ENCODE assay signal across 8 mouse cellular contexts in the genomic region with DNA sequence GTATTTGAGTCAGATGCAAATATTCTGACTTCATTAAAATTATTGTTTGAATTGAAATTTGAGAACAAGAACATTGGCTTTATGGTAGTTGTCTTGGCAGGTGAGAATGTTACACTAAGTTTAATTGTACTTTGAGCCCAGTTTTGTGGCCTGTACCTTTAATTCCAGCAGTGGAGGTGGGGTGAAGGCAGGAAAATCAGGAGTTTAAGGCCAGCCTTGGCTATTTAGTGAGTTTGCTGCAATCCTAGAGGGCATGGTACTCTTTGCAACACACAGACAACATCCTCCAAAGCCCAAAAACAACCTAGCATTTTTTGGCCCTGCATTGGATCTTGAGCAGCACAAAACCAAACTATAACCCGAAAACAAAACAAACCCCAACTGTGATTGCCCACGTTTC. TPM values are rescaled to one million over a fixed set of nuclear protein-coding genes. Genes with fewer than 3 reads are reported as not detected.
DNase-seq lines count a peak whose midpoint lies in the region; ATAC-seq lines count a peak whose summit lies in the region.

No protein-coding gene starts in this region.

- DNase-seq in kidney, adult 11 months = no peak
- DNase-seq in embryonic facial prominence, embryonic 11.5 days (ENCODE audit: low spot score) = no peak
- no peak for DNase-seq in intestine, embryonic 14.5 days (ENCODE audit: low spot score)
- DNase-seq in adrenal gland, postnatal 25 days = no peak
- DNase-seq in gastrocnemius, postnatal 4 days (ENCODE audit: low spot score in 2 of 2) = no peak

- ATAC-seq in kidney, embryonic 14.5 days (ENCODE audit: low FRiP score, low TSS enrichment) = no peak
- ATAC-seq in embryonic facial prominence, embryonic 11.5 days (replicated peaks; ENCODE audit: insufficient number of reproducible peaks, low FRiP score, low TSS enrichment, low read depth) = no peak
- no peak for ATAC-seq in intestine, embryonic 14.5 days (replicated peaks; ENCODE audit: low FRiP score, low TSS enrichment, low read depth)
- ATAC-seq in midbrain, embryonic 16.5 days = no peak
- no peak for ATAC-seq in CD4-positive, CD25-positive, alpha-beta regulatory T cell, adult 4 months

- peak overlapping the region; percentile 75; the same call in 1 of the 2 replicates for H3K9ac ChIP-seq in kidney, embryonic 14.5 days (ENCODE audit: low read depth, low read length)
- 0 out of 2 replicates have a peak overlapping the region, but pooled peaks have one; percentile 4 for H3K9ac ChIP-seq in embryonic facial prominence, embryonic 11.5 days (replicated peaks; ENCODE audit: low read length)
- peak overlapping the region; percentile 88 for H3K9ac ChIP-seq in intestine, embryonic 14.5 days (ENCODE audit: low read length)
- no peak overlapping the region; the same call in 1 of the 2 replicates for H3K9ac ChIP-seq in midbrain, embryonic 16.5 days (ENCODE audit: low read depth, low read length)

- H3K36me3 ChIP-seq in kidney, embryonic 14.5 days (ENCODE audit: control insufficient read depth, insufficient read depth, low read length) = no peaks in the 10 kb centered on the region
- no peaks in the 10 kb centered on the region for H3K36me3 ChIP-seq in embryonic facial prominence, embryonic 11.5 days (replicated peaks; ENCODE audit: control insufficient read depth, insufficient read depth, low read depth, low read length)
- H3K36me3 ChIP-seq in intestine, embryonic 14.5 days (ENCODE audit: control insufficient read depth, insufficient read depth, low read length) = no peaks in the 10 kb centered on the region
- H3K36me3 ChIP-seq in midbrain, embryonic 16.5 days (ENCODE audit: control insufficient read depth, insufficient read depth, low read length) = no peaks in the 10 kb centered on the region

- WGBS in kidney, embryonic 14.5 days = 66% methylated on average over 2 of the region's 2 CpGs
- 76% methylated on average over 2 of the region's 2 CpGs for WGBS in embryonic facial prominence, embryonic 11.5 days
- WGBS in intestine, embryonic 14.5 days = 67% methylated on average over 2 of the region's 2 CpGs
- 69% methylated on average over 2 of the region's 2 CpGs for WGBS in midbrain, embryonic 16.5 days

- no peaks in the 10 kb centered on the region for H3K9me3 ChIP-seq in kidney, embryonic 14.5 days (ENCODE audit: control insufficient read depth, low read length)
- H3K9me3 ChIP-seq in embryonic facial prominence, embryonic 11.5 days (replicated peaks; ENCODE audit: control insufficient read depth, low read length) = no peaks in the 10 kb centered on the region
- H3K9me3 ChIP-seq in intestine, embryonic 14.5 days (ENCODE audit: control insufficient read depth, low read length) = no peaks in the 10 kb centered on the region
- no peaks in the 10 kb centered on the region for H3K9me3 ChIP-seq in midbrain, embryonic 16.5 days (replicated peaks; ENCODE audit: control insufficient read depth, low read length, poor library complexity, severe bottlenecking)

- H3K4me1 ChIP-seq in kidney, embryonic 14.5 days (ENCODE audit: control insufficient read depth, insufficient read depth, low read length) = peaks cover 11% of the 10 kb centered on the region; the same call in 1 of the 2 replicates
- H3K4me1 ChIP-seq in embryonic facial prominence, embryonic 11.5 days (ENCODE audit: control insufficient read depth, insufficient read depth, low read length) = no peaks in the 10 kb centered on the region
- H3K4me1 ChIP-seq in intestine, embryonic 14.5 days (replicated peaks; ENCODE audit: control insufficient read depth, insufficient read depth, low read length) = peaks cover 18% of the 10 kb centered on the region
- peaks cover 15% of the 10 kb centered on the region for H3K4me1 ChIP-seq in midbrain, embryonic 16.5 days (ENCODE audit: control insufficient read depth, insufficient read depth, low read length)

- H3K4me3 ChIP-seq in kidney, embryonic 14.5 days (ENCODE audit: low read length) = peak overlapping the region; percentile 73
- H3K4me3 ChIP-seq in embryonic facial prominence, embryonic 11.5 days (ENCODE audit: low read depth, low read length) = peak overlapping the region; percentile 87
- H3K4me3 ChIP-seq in intestine, embryonic 14.5 days (ENCODE audit: low read depth, low read length) = peak overlapping the region; percentile 89
- peak overlapping the region; percentile 93 for H3K4me3 ChIP-seq in midbrain, embryonic 16.5 days (ENCODE audit: low read depth, low read length)

- no peak overlapping the region for H3K27ac ChIP-seq in kidney, embryonic 14.5 days (ENCODE audit: low read depth, low read length)
- no peak overlapping the region for H3K27ac ChIP-seq in embryonic facial prominence, embryonic 11.5 days (replicated peaks; ENCODE audit: low read depth, low read length)
- no peak overlapping the region for H3K27ac ChIP-seq in intestine, embryonic 14.5 days (ENCODE audit: low read depth)
- no peak overlapping the region for H3K27ac ChIP-seq in midbrain, embryonic 16.5 days (ENCODE audit: low read length)

- H3K4me2 ChIP-seq in kidney, embryonic 14.5 days (replicated peaks; ENCODE audit: low read depth, low read length) = peak overlapping the region; percentile 56
- peak overlapping the region; percentile 43 for H3K4me2 ChIP-seq in embryonic facial prominence, embryonic 11.5 days (ENCODE audit: low read depth, low read length)
- peak overlapping the region; percentile 67 for H3K4me2 ChIP-seq in intestine, embryonic 14.5 days (ENCODE audit: low read length)
- peak overlapping the region; percentile 69 for H3K4me2 ChIP-seq in midbrain, embryonic 16.5 days (ENCODE audit: low read length)

- H3K27me3 ChIP-seq in kidney, embryonic 14.5 days (ENCODE audit: control insufficient read depth, insufficient read depth, low read length) = no peaks in the 10 kb centered on the region
- no peaks in the 10 kb centered on the region for H3K27me3 ChIP-seq in embryonic facial prominence, embryonic 11.5 days (ENCODE audit: control insufficient read depth, insufficient read depth, low read length)
- no peaks in the 10 kb centered on the region for H3K27me3 ChIP-seq in intestine, embryonic 14.5 days (replicated peaks; ENCODE audit: control insufficient read depth, insufficient read depth, low read length)
- H3K27me3 ChIP-seq in midbrain, embryonic 16.5 days (ENCODE audit: control insufficient read depth, insufficient read depth, low read depth, low read length) = no peaks in the 10 kb centered on the region

RNA-seq across cellular contexts. Expression of a gene that starts 1.1 kb away (rescaled TPM):
- 50.2 and 56.3 TPM in 2 replicates for polyA plus RNA-seq in kidney, embryonic 14.5 days (2014; fragmentation: Nextera tagmentation; extraction: Ambion mirVana)
- 58.4 and 65.4 TPM in 2 replicates for polyA plus RNA-seq in embryonic facial prominence, embryonic 11.5 days (2014; fragmentation: Nextera tagmentation; extraction: Ambion mirVana)
- polyA plus RNA-seq in intestine, embryonic 14.5 days (2014; fragmentation: Nextera tagmentation; extraction: Ambion mirVana) = 46.5 and 52.0 TPM in 2 replicates
- polyA plus RNA-seq in midbrain, embryonic 16.5 days (2015; fragmentation: Nextera tagmentation; extraction: Ambion mirVana) = 44.4 and 44.6 TPM in 2 replicates
- 44.7 TPM in 2 replicates for total RNA-seq in adrenal gland, postnatal 25 days (2021)
- 10 to 100 TPM; 54.0 to 68.1 TPM for polyA plus RNA-seq in CD4-positive, CD25-positive, alpha-beta regulatory T cell, adult 4 months (2017; shearing (Covaris generic))
- total RNA-seq in gastrocnemius, postnatal 4 days (2021) = 10 to 100 TPM; 16.4 to 19.6 TPM
